Mouse (Mus musculus): ENCODE data around the gene Pa2g4.

DNA sequence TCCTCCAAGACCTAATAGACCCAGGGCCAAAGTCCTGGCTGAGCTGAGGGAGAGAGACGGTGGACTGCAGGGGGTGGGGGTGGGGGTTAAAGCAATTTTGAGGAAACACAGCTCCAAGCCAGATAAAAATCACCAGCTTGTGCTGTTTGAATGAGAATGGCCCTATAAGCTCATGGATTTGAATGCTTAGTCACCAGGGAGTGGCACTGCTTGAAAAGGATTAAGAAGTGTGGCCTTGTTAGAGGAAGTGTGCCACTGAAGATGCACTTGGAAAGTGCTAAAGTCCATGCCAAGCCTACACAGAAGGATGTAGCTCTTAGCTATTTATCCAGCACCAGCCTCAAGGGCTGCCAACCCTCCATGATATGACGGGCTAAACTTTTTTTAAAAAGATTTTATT is 30.6 kb downstream of the Pa2g4 start:
- TF ChIP-seq EP300 (IDR thresholded peaks at IDR 0.05; ENCODE audit: low read depth) = no peak
- TF ChIP-seq CTCF (IDR thresholded peaks at IDR 0.05; ENCODE audit: low read depth) = no peak

Data from liver, embryonic 14.5 days (tissue).